Mouse (Mus musculus) liver, postnatal 0 days (tissue): Measurements from ENCODE around the gene Gm7982.
"Not testable (repeated sequence)": the region's sequence is repeated elsewhere in the genome, so short reads cannot be mapped to it uniquely, and the experiment has no call there.

Experiments used
- CTCF ChIP-seq: sonication (generic); IDR thresholded peaks from 2 replicates; pipeline ENCODE4 v1.5.1; 2016; ENCODE audit warnings: antibody characterized with exemption, low read depth
- EP300 ChIP-seq: IDR thresholded peaks from 2 replicates; pipeline ENCODE4 v1.6.1; 2016; ENCODE audit warnings: antibody characterized with exemption, low read depth, mild to moderate bottlenecking

DNA sequence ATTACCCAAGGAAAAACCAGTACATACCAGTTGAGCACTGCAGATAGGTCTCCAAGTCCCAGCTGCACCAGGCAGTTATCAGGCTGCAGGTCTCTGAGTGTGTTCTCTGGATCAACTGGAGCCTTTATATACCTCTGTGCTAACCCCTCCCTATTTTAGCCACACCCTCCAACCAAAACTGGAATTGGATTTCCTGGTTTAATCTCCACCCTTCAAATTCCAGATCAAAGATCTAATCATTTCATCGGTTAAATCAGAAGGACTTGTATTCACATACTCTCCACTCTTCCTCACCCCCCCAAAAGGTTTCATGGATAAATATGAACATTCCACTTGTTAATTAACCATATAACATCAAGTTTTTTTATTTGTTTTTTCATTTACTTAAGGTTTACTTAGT lies 5.7 kb upstream of the Gm7982 start, which contains the start of gene Gm7978:
- not testable (repeated sequence) for TF ChIP-seq CTCF, EP300
